Mouse (Mus musculus): ENCODE results near the gene Ndufc2. TPM values are rescaled to one million over a fixed set of nuclear protein-coding genes. Genes with fewer than 3 reads are reported as not detected.

The Ndufc2 gene
- polyA plus RNA-seq, 1 experiment from 2014 or later = 303 TPM

DNA sequence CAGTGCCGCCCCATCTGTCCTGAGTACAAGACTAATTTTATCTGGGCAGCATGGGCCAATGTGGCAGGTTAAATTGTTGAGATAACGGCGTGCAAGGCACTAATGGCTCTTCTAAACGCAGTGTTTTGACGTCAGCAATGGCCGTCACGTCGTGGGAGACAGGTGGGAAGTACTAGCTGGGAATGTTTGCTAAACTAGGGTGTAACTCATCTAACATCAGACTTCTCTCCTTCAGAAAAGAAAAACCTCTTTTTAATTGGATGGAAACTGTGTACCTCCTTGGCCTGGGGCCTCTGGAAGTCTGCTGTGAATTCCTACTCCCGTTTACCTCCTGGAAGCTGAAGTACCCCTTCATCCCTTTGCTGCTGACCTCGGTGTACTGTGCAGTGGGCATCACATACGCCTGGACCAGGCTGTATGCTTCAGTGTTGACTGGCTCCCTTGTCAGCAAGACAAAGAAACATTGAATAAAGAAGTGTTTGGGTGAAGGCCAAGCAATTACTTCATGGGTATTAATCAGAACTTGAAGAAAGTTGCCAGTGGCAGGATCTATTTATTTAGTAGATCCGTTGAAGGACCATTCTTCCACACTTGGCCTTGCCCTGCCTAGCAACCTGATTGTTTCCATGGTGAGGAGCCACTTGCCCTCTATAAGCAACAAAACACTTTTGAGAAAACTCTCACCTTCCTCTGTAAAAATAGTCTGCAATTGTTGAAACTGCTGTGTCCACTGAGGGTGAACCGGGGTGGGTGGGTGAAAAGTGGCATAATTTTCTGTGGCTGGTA, 8.3 kb upstream of the Ndufc2 start:
- no peaks in the 10 kb centered on the region for H3K9me3 ChIP-seq
- no peak overlapping the region for H3K4me3 ChIP-seq
- H3K4me2 ChIP-seq = no peak overlapping the region
- ATAC-seq (ENCODE audit: insufficient number of reproducible peaks, low FRiP score, low TSS enrichment, low read depth) = no peak
- no peaks in the 10 kb centered on the region for H3K27me3 ChIP-seq
- peaks cover 55% of the 10 kb centered on the region for H3K36me3 ChIP-seq
- no peaks in the 10 kb centered on the region for H3K4me1 ChIP-seq
- H3K9ac ChIP-seq = no peak overlapping the region
- no peak overlapping the region for H3K27ac ChIP-seq
- WGBS = 84% methylated on average over 13 of the region's 13 CpGs

DNA sequence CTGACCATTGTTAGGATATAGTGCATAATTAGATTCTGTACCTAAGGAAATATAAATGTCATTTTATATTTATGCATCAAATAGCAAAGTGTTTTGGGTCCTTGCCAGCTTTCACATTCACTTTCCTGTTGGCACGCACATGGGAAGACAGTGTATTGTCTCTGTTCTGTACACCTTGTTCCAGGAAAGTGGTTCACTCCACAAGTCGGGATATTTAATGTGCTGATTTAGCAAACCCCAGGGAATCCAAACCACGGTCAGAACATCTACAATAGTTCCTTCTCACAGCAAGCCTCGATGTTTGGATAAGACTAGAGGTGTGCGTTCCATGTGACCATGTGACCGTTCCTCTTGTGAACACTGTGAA, 7.7 kb upstream of the Ndufc2 start:
- peaks cover 49% of the 10 kb centered on the region for H3K36me3 ChIP-seq
- no peaks in the 10 kb centered on the region for H3K9me3 ChIP-seq
- H3K4me1 ChIP-seq = no peaks in the 10 kb centered on the region
- no peaks in the 10 kb centered on the region for H3K27me3 ChIP-seq
- no peak overlapping the region for H3K4me3 ChIP-seq
- H3K9ac ChIP-seq = no peak overlapping the region
- H3K27ac ChIP-seq = no peak overlapping the region
- no peak for ATAC-seq (ENCODE audit: insufficient number of reproducible peaks, low FRiP score, low TSS enrichment, low read depth)
- no peak overlapping the region for H3K4me2 ChIP-seq
- WGBS = 85% methylated on average over 6 of the region's 6 CpGs

DNA sequence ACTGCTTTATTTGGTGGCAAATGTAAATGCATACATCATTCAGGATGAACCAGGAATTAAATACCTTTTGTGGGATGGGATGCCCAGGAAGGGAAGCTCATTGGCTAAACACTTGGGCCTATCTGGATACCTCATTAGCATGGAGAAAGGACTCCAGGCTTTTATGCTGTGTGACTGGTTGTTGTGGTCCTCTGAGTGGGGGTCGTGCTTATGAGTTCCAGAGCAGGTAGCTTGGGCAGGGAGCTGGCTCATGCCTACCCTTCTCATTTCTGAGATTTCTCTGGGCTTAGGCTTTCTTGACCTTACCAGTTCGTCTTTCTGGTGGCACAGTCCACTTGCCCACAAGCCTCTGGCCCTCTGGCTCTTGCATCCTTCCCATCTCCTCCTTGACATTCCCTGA, 5.4 kb upstream of the Ndufc2 start:
- Histone ChIP-seq H3K9ac (no peak overlapping the region), H3K4me1 (no peaks in the 10 kb centered on the region), H3K36me3 (peaks cover 27% of the 10 kb centered on the region), H3K9me3 (no peaks in the 10 kb centered on the region), H3K27me3 (no peaks in the 10 kb centered on the region), H3K27ac (no peak overlapping the region), H3K4me3 (no peak overlapping the region), H3K4me2 (no peak overlapping the region)
- no peak for ATAC-seq (ENCODE audit: insufficient number of reproducible peaks, low FRiP score, low TSS enrichment, low read depth)
- WGBS = 77% methylated on average over 2 of the region's 2 CpGs

- Histone ChIP-seq H3K36me3 (peaks cover 2% of the 10 kb centered on the region; the same call in 1 of the 2 replicates), H3K4me1 (peaks cover 10% of the 10 kb centered on the region; the same call in 1 of the 2 replicates), H3K27ac (no peak overlapping the region), H3K4me2 (no peak overlapping the region), H3K27me3 (no peaks in the 10 kb centered on the region), H3K9me3 (no peaks in the 10 kb centered on the region), H3K9ac (no peak overlapping the region), H3K4me3 (no peak overlapping the region)
- no peak for ATAC-seq (ENCODE audit: insufficient number of reproducible peaks, low FRiP score, low TSS enrichment, low read depth)
- WGBS = 87% methylated on average over 6 of the region's 6 CpGs
These were observed 860 bp upstream of the Ndufc2 start for GRCm38 (mm10) chr7:97398943-97399342.

DNA sequence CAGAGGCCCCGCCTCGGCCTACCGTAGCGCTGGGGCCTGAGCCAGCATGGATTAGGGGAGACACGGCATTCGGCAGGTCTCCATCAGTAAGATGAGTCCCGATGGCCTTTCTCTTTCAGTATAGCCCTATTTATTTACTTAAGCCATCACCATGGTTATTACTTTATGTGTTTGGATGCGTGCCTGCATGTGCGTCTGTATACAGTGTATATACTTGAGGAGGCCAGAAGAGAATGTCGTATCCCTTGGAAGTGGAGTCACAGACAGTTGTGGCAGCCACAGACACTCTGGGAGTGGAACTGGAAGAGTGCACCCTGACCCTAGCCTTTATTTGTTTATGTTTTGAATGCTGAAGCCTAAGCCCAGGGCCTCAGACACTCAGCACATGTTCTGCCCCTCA, 7.3 kb downstream of the Ndufc2 start:
- Histone ChIP-seq H3K4me1 (no peaks in the 10 kb centered on the region), H3K9me3 (no peaks in the 10 kb centered on the region), H3K36me3 (peaks cover 47% of the 10 kb centered on the region), H3K9ac (no peak overlapping the region), H3K27me3 (no peaks in the 10 kb centered on the region), H3K4me2 (no peak overlapping the region), H3K4me3 (no peak overlapping the region), H3K27ac (no peak overlapping the region)
- peak; percentile 26; the same call in 1 of the 2 replicates for ATAC-seq (ENCODE audit: insufficient number of reproducible peaks, low FRiP score, low TSS enrichment, low read depth)
- WGBS = 79% methylated on average over 10 of the region's 10 CpGs

GRCm38 (mm10) chr7:97411106-97411505, 11.3 kb downstream of the Ndufc2 start:
- WGBS = 81% methylated on average over 2 of the region's 2 CpGs
- H3K9ac ChIP-seq = no peak overlapping the region
- no peak overlapping the region for H3K4me3 ChIP-seq
- no peak overlapping the region for H3K4me2 ChIP-seq
- ATAC-seq (ENCODE audit: insufficient number of reproducible peaks, low FRiP score, low TSS enrichment, low read depth) = no peak
- H3K36me3 ChIP-seq = peaks cover 51% of the 10 kb centered on the region
- H3K9me3 ChIP-seq = no peaks in the 10 kb centered on the region
- no peaks in the 10 kb centered on the region for H3K27me3 ChIP-seq
- no peaks in the 10 kb centered on the region for H3K4me1 ChIP-seq
- H3K27ac ChIP-seq = no peak overlapping the region

- peaks cover 51% of the 10 kb centered on the region for H3K36me3 ChIP-seq
- no peaks in the 10 kb centered on the region for H3K9me3 ChIP-seq
- ATAC-seq (ENCODE audit: insufficient number of reproducible peaks, low FRiP score, low TSS enrichment, low read depth) = no peak
- no peak overlapping the region for H3K4me3 ChIP-seq
- H3K9ac ChIP-seq = no peak overlapping the region
- WGBS = 81% methylated on average over 3 of the region's 3 CpGs
- no peaks in the 10 kb centered on the region for H3K4me1 ChIP-seq
- no peak overlapping the region for H3K27ac ChIP-seq
- no peak overlapping the region for H3K4me2 ChIP-seq
- no peaks in the 10 kb centered on the region for H3K27me3 ChIP-seq
These were observed 11.8 kb downstream of the Ndufc2 start for GRCm38 (mm10) chr7:97411575-97411974.

DNA sequence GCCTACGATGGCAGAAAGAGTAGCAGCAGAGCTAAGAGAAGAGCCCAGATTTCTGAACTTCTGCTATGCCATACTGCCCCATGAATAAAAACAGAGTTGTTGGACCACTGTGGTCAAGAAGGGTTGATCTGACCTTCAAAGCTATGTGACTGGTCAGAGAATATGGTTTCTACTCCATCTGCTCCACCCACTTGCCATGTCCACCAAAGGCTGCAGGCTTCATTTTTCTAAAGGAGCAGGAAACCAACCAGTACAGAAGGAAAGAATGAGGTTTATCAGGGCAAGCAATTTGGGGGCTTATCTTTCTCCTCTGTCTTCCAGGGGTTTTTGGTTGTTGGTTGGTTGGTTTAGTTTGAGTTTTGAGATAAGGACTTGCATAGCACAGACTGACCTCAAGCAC, 14.2 kb downstream of the Ndufc2 start:
- no peak overlapping the region for H3K9ac ChIP-seq
- H3K27me3 ChIP-seq = no peaks in the 10 kb centered on the region
- ATAC-seq (ENCODE audit: insufficient number of reproducible peaks, low FRiP score, low TSS enrichment, low read depth) = no peak
- no peak overlapping the region for H3K4me2 ChIP-seq
- no peak overlapping the region for H3K27ac ChIP-seq
- 96% methylated on average over 1 of the region's 1 CpGs for WGBS
- H3K4me1 ChIP-seq = peaks cover 4% of the 10 kb centered on the region; the same call in 1 of the 2 replicates
- no peak overlapping the region for H3K4me3 ChIP-seq
- no peaks in the 10 kb centered on the region for H3K9me3 ChIP-seq
- peaks cover 34% of the 10 kb centered on the region for H3K36me3 ChIP-seq

DNA sequence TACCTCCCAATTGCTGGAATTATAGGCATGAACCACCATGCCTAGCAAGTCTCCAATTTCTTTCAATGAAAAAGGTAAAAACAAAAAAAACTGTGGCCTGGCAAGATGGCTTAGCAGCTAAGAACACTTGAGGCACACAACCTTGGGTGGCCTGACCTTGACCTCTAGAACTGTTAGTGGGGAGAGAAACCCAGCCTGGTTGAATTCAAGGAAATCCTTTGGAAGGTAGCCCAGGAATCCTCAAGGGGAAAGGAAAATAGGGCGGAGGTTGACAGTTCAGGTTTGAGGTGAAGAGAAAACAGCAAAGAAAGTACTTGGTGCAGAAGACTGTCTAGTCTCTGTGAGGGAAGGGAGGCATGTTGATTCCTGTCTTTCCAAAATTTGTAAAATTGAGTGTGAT, 14.6 kb downstream of the Ndufc2 start:
- no peak for ATAC-seq (ENCODE audit: insufficient number of reproducible peaks, low FRiP score, low TSS enrichment, low read depth)
- peaks cover 30% of the 10 kb centered on the region for H3K36me3 ChIP-seq
- WGBS = 67% methylated on average over 1 of the region's 1 CpGs
- no peak overlapping the region for H3K27ac ChIP-seq
- H3K9me3 ChIP-seq = no peaks in the 10 kb centered on the region
- no peak overlapping the region for H3K4me2 ChIP-seq
- H3K4me3 ChIP-seq = no peak overlapping the region
- peaks cover 4% of the 10 kb centered on the region; the same call in 1 of the 2 replicates for H3K4me1 ChIP-seq
- H3K27me3 ChIP-seq = no peaks in the 10 kb centered on the region
- no peak overlapping the region for H3K9ac ChIP-seq

GRCm38 (mm10) chr7:97414915-97415687, 15.3 kb downstream of the Ndufc2 start:
- Histone ChIP-seq H3K9ac (no peak overlapping the region), H3K9me3 (no peaks in the 10 kb centered on the region), H3K27me3 (no peaks in the 10 kb centered on the region), H3K27ac (no peak overlapping the region), H3K4me1 (peaks cover 4% of the 10 kb centered on the region; the same call in 1 of the 2 replicates), H3K4me3 (no peak overlapping the region), H3K36me3 (peaks cover 23% of the 10 kb centered on the region), H3K4me2 (no peak overlapping the region)
- 33% methylated on average over 9 of the region's 9 CpGs for WGBS
- ATAC-seq (ENCODE audit: insufficient number of reproducible peaks, low FRiP score, low TSS enrichment, low read depth) = no peak

DNA sequence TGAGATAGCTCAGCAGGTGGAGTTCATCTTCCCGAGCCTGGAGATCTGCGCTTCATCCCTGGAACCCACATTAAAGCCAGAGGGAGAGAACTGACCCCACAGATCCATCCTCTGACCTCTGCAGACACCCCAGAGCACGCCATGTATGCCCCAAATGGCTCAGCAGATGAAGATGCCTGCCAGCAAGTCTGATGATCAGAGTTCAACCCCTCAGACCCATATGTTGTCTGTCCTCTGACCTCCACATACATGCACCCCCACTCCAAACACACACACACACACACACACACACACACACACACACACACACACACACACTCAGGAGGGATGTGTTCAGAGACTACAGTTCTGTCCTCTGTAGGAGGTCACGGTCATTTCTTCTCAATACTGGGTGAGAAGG, 16.7 kb downstream of the Ndufc2 start:
- ATAC-seq (ENCODE audit: insufficient number of reproducible peaks, low FRiP score, low TSS enrichment, low read depth) = no peak
- Histone ChIP-seq H3K4me2 (no peak overlapping the region), H3K36me3 (peaks cover 9% of the 10 kb centered on the region; the same call in 1 of the 2 replicates), H3K9ac (no peak overlapping the region), H3K27me3 (no peaks in the 10 kb centered on the region), H3K27ac (no peak overlapping the region), H3K4me1 (peaks cover 4% of the 10 kb centered on the region; the same call in 1 of the 2 replicates), H3K9me3 (no peaks in the 10 kb centered on the region), H3K4me3 (no peak overlapping the region)
- WGBS = 83% methylated on average over 4 of the region's 4 CpGs

Data from limb, embryonic 15.5 days (tissue).